Mouse (Mus musculus) CH12F3 (cell line): ENCODE results near the gene Nipa2.

ENCODE experiments used
- in situ Hi-C: fragments of 300-500 bp; cut with MboI; formaldehyde crosslinking; loops from 2 replicates; pipeline ENCODE4 v1.14.3; 2020; ENCODE audit warnings: low sequenced_read_pairs

Nipa2 gene

GRCm38 (mm10) chr7:55962004-55962908 lies at the start of gene Nipa2:
Nipa2 (minus strand) TSS chr7:55962476.
- in situ Hi-C loops, result no loop called here

- in situ Hi-C loops, result no loop called here
Observed at GRCm38 (mm10) chr7:56011018-56011333, 48.7 kb upstream of the Nipa2 start.

- in situ Hi-C loops, result no loop called here
Observed at GRCm38 (mm10) chr7:56010318-56011017, 48.2 kb upstream of the Nipa2 start.

DNA sequence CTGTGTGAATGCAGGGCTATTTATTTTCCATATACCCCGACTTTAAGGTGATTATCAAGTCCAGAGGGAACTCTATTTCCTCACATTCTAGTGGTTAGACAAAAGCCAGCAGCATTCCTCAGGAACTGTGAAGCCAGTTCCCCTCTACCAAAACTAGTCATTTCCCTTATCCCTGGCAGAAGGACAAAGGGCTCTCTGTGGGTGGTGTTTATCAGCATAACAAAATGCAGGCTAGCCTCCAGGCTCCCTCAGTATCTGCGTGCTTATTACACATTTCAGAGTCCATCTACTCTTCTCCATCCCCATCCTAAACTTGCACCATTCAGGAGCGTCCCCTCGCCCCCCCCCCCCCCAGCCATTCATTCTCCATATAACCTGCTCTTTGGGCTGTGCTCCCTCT lies 36.7 kb upstream of the Nipa2 start:
- in situ Hi-C loops, result no loop called here

GRCm38 (mm10) chr7:55995013-55995412 lies 32.7 kb upstream of the Nipa2 start:
- in situ Hi-C loops, result no loop called here

DNA sequence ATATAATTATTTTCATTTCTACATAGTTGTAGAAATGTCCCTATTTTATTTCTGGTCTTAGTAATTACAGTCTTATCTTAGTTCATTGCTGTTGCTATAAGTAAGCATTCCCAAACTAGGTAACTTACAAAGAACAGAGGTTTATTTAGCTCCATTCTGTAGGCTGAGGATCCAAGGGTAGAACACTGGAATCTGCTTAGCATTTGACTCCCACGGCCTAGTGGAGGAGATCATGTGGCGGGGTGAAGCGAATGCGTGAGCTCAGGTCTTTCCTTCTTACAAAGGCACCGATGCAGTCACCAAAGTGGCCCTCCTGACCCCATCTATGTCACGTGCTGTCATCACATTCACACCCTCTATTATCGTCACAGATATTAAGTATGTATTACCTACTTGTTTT lies 29.6 kb upstream of the Nipa2 start:
- in situ Hi-C loops, result no loop called here

DNA sequence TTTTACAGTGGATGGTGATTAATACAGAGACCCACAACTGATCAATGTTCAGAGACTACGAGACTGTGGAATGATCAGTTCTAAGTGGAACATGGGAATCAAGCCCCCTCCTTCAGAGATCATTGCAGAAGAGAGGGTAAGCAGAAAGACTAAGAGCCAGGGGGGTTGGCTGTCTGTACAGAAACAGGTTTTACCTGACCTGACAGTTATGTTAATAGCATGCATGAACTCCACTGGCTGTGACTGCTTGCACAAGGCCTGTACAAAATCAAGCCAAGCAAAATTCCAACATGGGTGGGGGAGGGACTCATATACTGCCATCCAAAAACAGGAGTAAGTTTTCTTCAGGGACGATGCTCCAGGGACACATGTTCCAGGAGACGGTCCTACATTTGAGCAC lies 28.9 kb upstream of the Nipa2 start:
- in situ Hi-C loops, result no loop called here

- in situ Hi-C loops, result no loop called here
Observed at GRCm38 (mm10) chr7:55986526-55987214, 24.4 kb upstream of the Nipa2 start.

DNA sequence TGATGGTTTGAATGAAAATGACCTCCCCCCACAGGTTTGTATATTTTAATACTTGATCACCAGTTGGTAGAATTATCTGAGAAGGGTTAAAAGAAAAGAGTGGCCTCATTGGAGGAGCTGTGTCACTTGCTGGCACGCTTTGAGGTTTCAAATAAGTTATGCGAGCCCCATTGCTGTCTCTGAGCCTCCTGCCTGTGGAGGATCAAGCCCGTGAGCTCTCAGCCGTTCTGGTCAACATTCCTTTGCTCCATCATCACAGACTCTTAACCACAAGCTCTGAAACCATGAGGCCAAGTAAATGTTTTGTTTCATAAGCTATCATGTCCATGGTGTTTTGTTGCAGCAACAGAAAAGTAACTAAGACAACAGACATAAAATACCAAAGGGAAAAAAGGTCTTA lies 22.5 kb upstream of the Nipa2 start:
- in situ Hi-C loops, result no loop called here

- in situ Hi-C loops, result no loop called here
Observed at GRCm38 (mm10) chr7:55983107-55983506, 20.8 kb upstream of the Nipa2 start.

- in situ Hi-C loops, result no loop called here
Observed at GRCm38 (mm10) chr7:55982010-55982700, 19.9 kb upstream of the Nipa2 start.

DNA sequence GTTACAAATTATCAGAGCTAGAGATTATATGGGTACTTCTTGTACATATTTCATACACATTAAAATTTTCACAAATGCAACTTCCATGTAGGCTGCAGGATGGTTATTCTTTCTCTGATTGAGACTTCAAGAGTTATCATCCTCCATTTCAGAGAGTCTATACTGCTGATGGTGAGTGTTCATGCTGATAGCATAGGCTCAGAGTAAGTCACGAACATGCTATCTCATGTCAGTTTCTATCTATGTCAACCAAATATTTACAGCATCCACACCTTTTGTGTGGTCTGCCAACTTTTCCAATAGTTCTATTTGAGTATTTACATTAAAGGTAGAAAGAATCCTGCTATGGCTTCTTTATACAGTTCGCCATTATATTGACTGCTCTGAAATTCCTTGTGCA lies 19.2 kb upstream of the Nipa2 start:
- in situ Hi-C loops, result no loop called here

GRCm38 (mm10) chr7:55974429-55974828 lies 12.2 kb upstream of the Nipa2 start:
- in situ Hi-C loops, result no loop called here

DNA sequence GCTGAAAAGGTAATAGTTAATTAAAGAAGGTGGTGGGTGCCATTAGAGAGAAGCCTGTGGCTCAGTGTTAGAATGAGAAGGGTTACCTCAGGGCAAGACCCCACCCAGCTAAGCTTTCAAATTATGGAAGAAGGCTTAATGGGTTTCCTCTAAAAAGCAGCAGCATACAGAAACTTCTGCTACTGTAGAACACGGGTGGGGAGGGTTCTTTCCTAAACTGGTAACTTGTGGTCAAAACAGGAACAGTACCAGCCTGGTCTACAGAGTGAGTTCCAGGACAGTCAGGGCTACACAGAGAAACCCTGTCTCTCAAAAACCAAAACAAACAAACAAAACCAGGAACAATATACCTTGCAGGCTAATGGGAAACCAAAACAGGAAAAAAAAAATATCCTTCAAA lies 7.1 kb upstream of the Nipa2 start:
- in situ Hi-C loops, result no loop called here

GRCm38 (mm10) chr7:55968258-55968901 lies 6.1 kb upstream of the Nipa2 start:
- in situ Hi-C loops, result no loop called here

DNA sequence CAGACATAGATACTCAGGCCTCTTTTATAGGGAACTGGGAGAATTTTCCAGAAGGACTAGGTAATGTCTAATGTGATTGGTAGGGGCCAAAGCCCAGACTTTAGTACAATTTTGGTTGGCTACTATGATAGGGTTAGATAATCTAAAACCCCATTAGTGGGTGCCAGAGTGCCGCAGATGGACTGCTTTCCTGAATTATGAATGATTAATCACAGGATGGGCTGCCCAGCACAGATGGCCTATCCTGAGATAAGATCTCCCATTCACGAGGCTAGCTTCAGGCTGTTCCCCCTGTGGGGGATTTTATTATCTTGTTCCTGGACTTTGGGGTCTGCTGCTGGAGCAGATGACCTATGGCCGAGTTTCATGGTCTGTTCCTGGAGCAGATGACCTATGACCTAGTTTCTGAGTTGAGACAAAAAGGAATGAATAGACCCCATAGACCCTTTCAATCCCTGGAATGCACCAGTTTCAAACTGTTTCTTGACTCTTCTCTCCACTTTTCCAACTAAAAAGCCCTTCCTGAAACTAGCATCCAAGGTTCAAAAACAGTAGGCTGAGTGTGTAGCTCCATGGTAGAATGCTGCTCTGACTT lies 4.7 kb upstream of the Nipa2 start:
- in situ Hi-C loops, result no loop called here

GRCm38 (mm10) chr7:55960506-55960905 lies 1.8 kb downstream of the Nipa2 start:
- in situ Hi-C loops, result no loop called here

- in situ Hi-C loops, result no loop called here
Observed at GRCm38 (mm10) chr7:55959801-55960200, 2.5 kb downstream of the Nipa2 start.

DNA sequence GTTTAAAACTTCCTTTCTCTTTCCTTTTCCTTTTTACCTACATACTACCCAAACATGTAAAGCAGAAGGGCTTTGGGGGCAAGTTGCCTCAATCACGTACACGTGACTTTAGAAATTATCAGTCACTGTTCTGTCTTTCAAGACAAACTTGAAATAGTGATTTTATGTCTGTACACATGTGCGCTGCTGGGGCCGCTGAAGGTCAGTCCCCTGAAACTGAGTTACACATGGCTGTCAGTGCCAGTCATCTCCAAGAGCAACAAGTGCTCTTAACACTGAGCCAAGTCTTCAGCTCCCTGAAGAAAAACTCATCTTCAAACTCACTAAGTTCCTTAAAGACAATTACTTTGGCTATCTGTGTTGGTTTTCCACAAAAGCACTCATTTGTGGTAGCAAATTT lies 4.4 kb downstream of the Nipa2 start:
- in situ Hi-C loops, result no loop called here

DNA sequence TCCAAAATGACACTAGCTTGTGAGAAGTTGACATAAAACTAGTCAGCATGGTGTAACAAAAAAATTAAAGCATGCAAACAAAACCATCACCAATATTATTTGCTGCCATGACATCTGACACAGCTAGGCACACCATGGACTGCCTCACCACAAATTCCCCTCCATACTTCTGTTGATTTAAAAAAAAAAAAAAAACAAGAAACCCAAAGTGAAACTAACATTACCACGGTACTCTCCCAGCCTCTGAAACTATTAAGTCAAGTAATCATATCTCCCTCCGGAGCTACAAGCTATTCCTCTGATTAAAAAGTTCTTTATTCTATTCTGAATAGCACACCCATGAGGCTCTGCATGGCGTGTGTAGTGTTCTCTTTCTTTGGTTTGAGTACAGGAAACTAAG lies 5.1 kb downstream of the Nipa2 start:
- in situ Hi-C loops, result no loop called here
